Mouse (Mus musculus) yolk sac, embryonic 10.5 days (tissue): Measurements from ENCODE around the gene Gm49354.
"Not testable (repeated sequence)": the region's sequence is repeated elsewhere in the genome, so short reads cannot be mapped to it uniquely, and the experiment has no call there.

Experiments used
- DNase-seq: peaks from one replicate; pipeline ENCODE4 v3.0.0-alpha.2; 2017; ENCODE audit warnings: low spot score

The Gm49354 gene

GRCm38 (mm10) chr13:59766786-59767515, 15.1 kb downstream of the Gm49354 start:
- peak; percentile 26 for DNase-seq

- no peak for DNase-seq
Measured at GRCm38 (mm10) chr13:59762791-59763190, 19.3 kb downstream of the Gm49354 start.

- no peak for DNase-seq
Measured at GRCm38 (mm10) chr13:59756906-59757305, 25.1 kb downstream of the Gm49354 start.

GRCm38 (mm10) chr13:59750310-59750709, 31.7 kb downstream of the Gm49354 start:
- no peak for DNase-seq

- no peak for DNase-seq
Measured at GRCm38 (mm10) chr13:59746711-59747110, 35.3 kb downstream of the Gm49354 start, which contains the start of gene 1700014D04Rik. Gene 1700014D04Rik (minus strand): TSS chr13:59746752.

- no peak for DNase-seq
Measured at GRCm38 (mm10) chr13:59746164-59746563, 35.9 kb downstream of the Gm49354 start.

GRCm38 (mm10) chr13:59745462-59745861, 36.6 kb downstream of the Gm49354 start:
- no peak for DNase-seq

- DNase-seq, result no peak
Measured at GRCm38 (mm10) chr13:59741697-59742096, 40.3 kb downstream of the Gm49354 start.

GRCm38 (mm10) chr13:59741096-59741495, 40.9 kb downstream of the Gm49354 start:
- DNase-seq, result no peak

- no peak for DNase-seq
Measured at GRCm38 (mm10) chr13:59739397-59739796, 42.6 kb downstream of the Gm49354 start.

GRCm38 (mm10) chr13:59738455-59738854, 43.6 kb downstream of the Gm49354 start:
- DNase-seq, result no peak

GRCm38 (mm10) chr13:59735190-59735589, 46.9 kb downstream of the Gm49354 start:
- DNase-seq, result no peak

GRCm38 (mm10) chr13:59734347-59734746, 47.7 kb downstream of the Gm49354 start:
- not testable (repeated sequence) for DNase-seq

- no peak for DNase-seq
Measured at GRCm38 (mm10) chr13:59733936-59734335, 48.1 kb downstream of the Gm49354 start.

- no peak for DNase-seq
Measured at GRCm38 (mm10) chr13:59731652-59732051, 50.4 kb downstream of the Gm49354 start, which contains the start of gene Spata31d1d. Gene Spata31d1d (minus strand): TSS chr13:59731752.

GRCm38 (mm10) chr13:59728378-59729093, 53.5 kb downstream of the Gm49354 start:
- DNase-seq, result peak; percentile 77

- DNase-seq, result no peak
Measured at GRCm38 (mm10) chr13:59726139-59726867, 55.7 kb downstream of the Gm49354 start.

GRCm38 (mm10) chr13:59722089-59722488, 60.0 kb downstream of the Gm49354 start:
- DNase-seq, result not testable (repeated sequence)

GRCm38 (mm10) chr13:59719475-59719874, 62.6 kb downstream of the Gm49354 start:
- no peak for DNase-seq

GRCm38 (mm10) chr13:59718857-59719440, 63.1 kb downstream of the Gm49354 start:
- not testable (repeated sequence) for DNase-seq

- no peak for DNase-seq
Measured at GRCm38 (mm10) chr13:59713710-59714109, 68.3 kb downstream of the Gm49354 start.

- DNase-seq, result not testable (repeated sequence)
Measured at GRCm38 (mm10) chr13:59711984-59712383, 70.1 kb downstream of the Gm49354 start, which contains the start of gene Spata31d1b. Gene Spata31d1b (plus strand): TSS chr13:59712284.
